Mouse (Mus musculus) left cerebral cortex, postnatal 4 days (tissue): ENCODE data around the gene March6. TPM values are rescaled to one million over a fixed set of nuclear protein-coding genes. Genes with fewer than 3 reads are reported as not detected.

Source experiments
- DNase-seq: peaks from one replicate; pipeline ENCODE4 v3.0.0-alpha.2; 2022
- intact Hi-C: fragments of 180-260 bp; cut with DNase I; formaldehyde crosslinking; loops from one replicate; pipeline ENCODE4 v1.15.1; 2025
- total RNA-seq, 2 experiments: library from RNA; stranded (reverse); gene quantifications; 2 replicates each; pipeline ENCODE4 v1.2.3; 2021

The March6 gene
- total RNA-seq, 2 experiments from 2014 or later: 200 to 210 TPM

GRCm38 (mm10) chr15:31518371-31518770 is 12.5 kb downstream of the March6 start:
- intact Hi-C loops: no loop called here
- DNase-seq: no peak

GRCm38 (mm10) chr15:31517186-31517585 is 13.7 kb downstream of the March6 start:
- no peak for DNase-seq
- intact Hi-C loops: no loop called here

GRCm38 (mm10) chr15:31511795-31512194 is 19.1 kb downstream of the March6 start:
- intact Hi-C loops: no loop called here
- no peak for DNase-seq

GRCm38 (mm10) chr15:31511406-31511771 is 19.5 kb downstream of the March6 start:
- DNase-seq: no peak
- intact Hi-C loops: no loop called here

- no peak for DNase-seq
- intact Hi-C loops: no loop called here
These were observed 20.1 kb downstream of the March6 start for GRCm38 (mm10) chr15:31510477-31511405.

- DNase-seq: no peak
- intact Hi-C loops: no loop called here
These were observed 25.8 kb downstream of the March6 start for GRCm38 (mm10) chr15:31505082-31505481.

GRCm38 (mm10) chr15:31503447-31503846 is 27.4 kb downstream of the March6 start:
- intact Hi-C loops: no loop called here
- no peak for DNase-seq

GRCm38 (mm10) chr15:31502996-31503395 is 27.9 kb downstream of the March6 start:
- DNase-seq: no peak
- intact Hi-C loops: no loop called here

GRCm38 (mm10) chr15:31502313-31502712 is 28.5 kb downstream of the March6 start:
- no peak for DNase-seq
- intact Hi-C loops: no loop called here

GRCm38 (mm10) chr15:31494803-31495202 is 36.0 kb downstream of the March6 start:
- intact Hi-C loops: loop anchor here (10.0 kb wide), 1 partner anchor 100 kb away; no protein-coding TSS in a partner anchor
- no peak for DNase-seq

- DNase-seq: no peak
- intact Hi-C loops: loop anchor here (10.0 kb wide), 1 partner anchor 100 kb away; no protein-coding TSS in a partner anchor
These were observed 36.5 kb downstream of the March6 start for GRCm38 (mm10) chr15:31494310-31494709.

- DNase-seq: no peak
- intact Hi-C loops: no loop called here
These were observed 43.4 kb downstream of the March6 start for GRCm38 (mm10) chr15:31487407-31487806.

- intact Hi-C loops: no loop called here
- no peak for DNase-seq
These were observed 54.2 kb downstream of the March6 start for GRCm38 (mm10) chr15:31476678-31477077.

GRCm38 (mm10) chr15:31472645-31473574 is 57.9 kb downstream of the March6 start:
- no peak for DNase-seq
- intact Hi-C loops: no loop called here

- DNase-seq: no peak
- intact Hi-C loops: no loop called here
These were observed 59.3 kb downstream of the March6 start for GRCm38 (mm10) chr15:31471529-31471928.

GRCm38 (mm10) chr15:31469497-31469896 is 61.4 kb downstream of the March6 start:
- intact Hi-C loops: loop anchor here (5.0 kb wide), 1 partner anchor 118 kb away; no protein-coding TSS in a partner anchor

GRCm38 (mm10) chr15:31468806-31469205 is 62.0 kb downstream of the March6 start:
- intact Hi-C loops: loop anchor here (5.0 kb wide), 1 partner anchor 118 kb away; no protein-coding TSS in a partner anchor
- no peak for DNase-seq

More at GRCm38 (mm10) chr15:31469497-31469896, 61.4 kb downstream of the March6 start:
- DNase-seq: no peak

GRCm38 (mm10) chr15:31466749-31467148 is 64.1 kb downstream of the March6 start:
- intact Hi-C loops: loop anchor here (5.0 kb wide), 1 partner anchor 121 kb away; no protein-coding TSS in a partner anchor
- no peak for DNase-seq

GRCm38 (mm10) chr15:31466295-31466694 is 64.6 kb downstream of the March6 start:
- DNase-seq: no peak
- intact Hi-C loops: loop anchor here (5.0 kb wide), 1 partner anchor 121 kb away; no protein-coding TSS in a partner anchor

GRCm38 (mm10) chr15:31465806-31466205 is 65.0 kb downstream of the March6 start:
- intact Hi-C loops: loop anchor here (5.0 kb wide), 1 partner anchor 121 kb away; no protein-coding TSS in a partner anchor
- DNase-seq: no peak

GRCm38 (mm10) chr15:31460571-31460970 is 70.3 kb downstream of the March6 start:
- no peak for DNase-seq
- intact Hi-C loops: no loop called here
